Mouse (Mus musculus): ENCODE measurements around the gene Kncn. TPM values are rescaled to one million over a fixed set of nuclear protein-coding genes. Genes with fewer than 3 reads are reported as not detected.

Kncn gene
- total RNA-seq, 4 experiments from 2014 or later = 0.21 to 0.53 (median 0.35) TPM; not detected in 1

DNA sequence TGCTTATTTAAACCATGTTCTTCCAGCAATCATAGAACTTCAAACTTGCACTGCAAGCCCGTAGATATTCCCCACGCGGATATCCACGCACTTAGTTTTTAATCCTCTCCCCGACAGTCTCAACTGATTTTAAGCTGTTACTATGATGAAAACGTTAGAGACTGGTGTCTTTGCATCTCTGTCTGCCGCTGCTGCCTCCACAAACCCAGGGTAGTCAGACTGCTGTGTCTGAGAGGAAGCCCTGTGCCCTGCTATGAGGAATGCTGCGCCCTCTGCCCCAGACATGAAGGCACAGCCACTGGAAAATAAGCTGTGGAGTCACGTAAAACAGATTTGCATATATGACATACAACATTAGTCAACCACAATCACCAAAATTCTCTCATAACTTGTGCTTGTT, 5.4 kb upstream of the Kncn start:
- no peak for DNase-seq (ENCODE audit: low spot score in 2 of 2)

DNA sequence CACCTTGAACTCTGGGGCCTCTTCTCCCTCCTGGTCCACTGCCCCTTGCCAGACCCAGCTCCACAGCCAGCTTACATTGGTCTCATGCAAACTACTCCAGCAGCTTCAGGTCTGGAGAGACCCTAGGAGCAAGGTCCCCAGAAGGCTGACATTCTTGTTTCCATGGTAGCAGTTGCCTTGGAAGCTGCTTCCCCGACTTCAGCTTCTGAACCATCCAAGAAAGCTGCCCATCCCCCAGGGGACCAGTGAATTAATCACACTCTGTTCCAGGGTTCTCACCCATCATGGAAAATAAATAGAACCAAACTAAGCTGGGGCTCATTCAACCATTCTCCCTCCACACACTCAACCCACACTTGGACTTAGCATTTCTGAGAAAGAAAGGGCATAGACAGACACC, 3.0 kb upstream of the Kncn start:
- DNase-seq (ENCODE audit: low spot score in 2 of 2) = peak in 1 of 2 experiments; percentile 48

DNA sequence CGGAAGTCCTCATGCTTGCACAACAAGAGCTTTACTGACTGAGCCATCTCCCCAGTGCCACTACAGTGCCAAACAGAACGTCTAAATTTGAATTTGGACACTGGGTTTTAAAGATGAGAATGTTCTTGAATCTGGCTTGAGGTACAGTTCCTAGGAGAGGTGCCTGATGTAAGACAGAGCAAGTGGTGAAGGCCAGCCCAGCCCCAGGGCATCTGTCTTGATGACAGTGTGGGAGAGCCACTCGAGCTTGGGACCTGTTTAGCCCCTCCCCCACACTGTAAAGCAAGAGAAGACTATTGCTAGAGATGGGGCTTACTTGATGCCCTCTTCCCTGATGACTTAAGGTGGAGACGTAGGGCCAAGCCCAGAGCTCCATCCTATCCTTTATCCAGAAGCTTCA, 2.0 kb upstream of the Kncn start:
- DNase-seq (ENCODE audit: low spot score in 2 of 2) = no peak

DNA sequence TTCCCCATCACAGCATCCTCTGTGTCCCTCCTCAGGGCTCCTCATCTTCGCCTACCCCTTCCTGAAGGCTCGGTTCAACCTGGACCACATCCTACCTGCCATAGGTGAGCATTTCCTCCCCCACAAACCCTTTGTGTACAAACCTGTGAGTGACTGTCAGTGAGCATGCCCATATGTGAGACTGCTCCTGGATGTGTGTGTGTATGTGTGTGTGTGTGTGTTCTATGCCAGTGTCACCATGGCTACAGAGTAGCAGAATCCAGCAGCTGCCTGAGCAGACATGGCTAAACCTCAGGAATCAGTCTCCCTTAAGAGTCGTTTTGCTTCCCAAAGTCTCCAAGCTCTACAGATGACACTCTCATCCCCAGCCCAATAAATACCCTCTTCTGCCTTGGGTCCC, 1.6 kb downstream of the Kncn start:
- DNase-seq (ENCODE audit: low spot score in 2 of 2) = peak in 1 of 2 experiments; percentile 54

DNA sequence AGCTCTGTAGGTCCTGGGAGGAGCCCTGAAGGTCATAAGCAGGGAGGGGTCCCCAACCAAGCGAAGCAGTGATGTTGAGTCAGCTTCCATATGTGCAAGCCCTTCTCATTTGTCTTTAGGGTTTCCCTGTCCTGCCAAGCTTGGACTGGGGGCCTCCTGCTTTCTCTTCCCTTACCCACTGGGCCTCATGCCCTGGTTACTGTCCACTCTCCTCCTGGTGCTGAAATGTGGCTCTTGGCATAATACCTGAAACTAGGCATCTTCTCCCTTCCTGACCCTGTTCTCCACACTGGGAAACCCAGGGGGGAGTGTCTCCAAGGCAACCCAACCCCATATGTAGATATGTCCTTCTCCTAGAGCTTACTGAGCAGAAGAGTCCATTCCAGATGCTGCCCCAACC, 2.7 kb downstream of the Kncn start:
- DNase-seq (ENCODE audit: low spot score in 2 of 2) = no peak

DNA sequence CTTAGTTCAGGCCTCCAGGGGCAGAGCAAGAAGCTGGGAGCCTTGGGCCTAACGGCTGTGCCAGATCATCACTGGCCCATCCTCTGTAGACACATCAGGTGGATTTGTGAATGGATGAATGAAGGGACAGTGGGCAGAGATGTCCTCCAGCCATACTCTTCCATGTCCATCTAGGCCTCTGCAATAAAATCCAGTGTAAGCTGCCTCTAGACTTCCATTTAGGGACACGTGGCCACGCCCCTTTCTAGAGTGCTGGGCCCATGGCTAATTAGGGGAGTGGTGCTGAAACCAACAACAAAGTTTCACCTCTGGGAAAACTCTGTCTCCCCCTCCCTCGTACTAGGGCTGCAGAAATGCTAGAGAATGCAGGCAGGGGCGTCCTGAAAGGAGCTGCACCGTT, 5.9 kb downstream of the Kncn start:
- no peak for DNase-seq (ENCODE audit: low spot score in 2 of 2)

DNA sequence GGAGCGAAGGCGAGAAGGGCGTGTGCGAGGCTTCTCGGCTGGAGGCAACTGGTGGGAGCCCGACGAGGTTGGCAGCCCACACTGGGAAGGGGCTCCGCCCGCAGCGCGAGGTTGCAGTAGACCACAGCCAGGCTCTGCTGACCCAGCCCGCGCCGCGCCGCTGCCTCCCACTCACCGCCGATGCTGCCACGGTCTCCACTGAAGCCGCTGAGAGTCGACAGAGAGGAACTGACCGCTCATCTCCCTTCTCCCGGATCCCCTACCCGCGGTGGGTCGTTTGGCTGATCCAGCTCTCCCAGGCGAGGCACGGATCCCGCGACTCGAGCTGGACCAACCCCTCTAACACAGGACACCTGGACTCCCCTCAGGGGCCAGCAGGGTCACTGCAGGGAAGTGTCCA, 6.4 kb downstream of the Kncn start, which contains the start of gene 6430628N08Rik:
Gene 6430628N08Rik (plus strand): TSS at position 113 of the 400 bp plus-strand sequence.
- no peak for DNase-seq (ENCODE audit: low spot score in 2 of 2)

DNA sequence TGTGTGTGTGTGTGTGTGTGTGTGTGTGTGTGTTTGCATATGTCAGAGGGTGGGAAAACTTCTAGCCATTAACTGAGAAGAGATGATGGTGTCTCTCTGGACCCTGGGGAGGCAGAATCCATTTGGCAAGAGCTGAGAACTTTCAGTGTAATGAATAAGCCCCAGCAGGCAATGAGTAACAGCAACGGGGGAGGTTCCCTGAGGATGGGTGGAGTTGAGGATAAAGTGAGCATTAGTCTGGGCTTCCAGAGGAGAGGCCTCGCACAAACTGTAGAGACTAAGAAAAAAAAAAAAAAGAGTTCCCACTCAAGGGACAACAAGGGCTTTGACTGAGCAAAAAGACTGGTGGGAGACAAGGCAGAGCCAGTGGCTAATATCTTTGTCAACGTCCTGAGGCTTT, 10.1 kb downstream of the Kncn start:
- no peak for DNase-seq (ENCODE audit: low spot score in 2 of 2)

DNA sequence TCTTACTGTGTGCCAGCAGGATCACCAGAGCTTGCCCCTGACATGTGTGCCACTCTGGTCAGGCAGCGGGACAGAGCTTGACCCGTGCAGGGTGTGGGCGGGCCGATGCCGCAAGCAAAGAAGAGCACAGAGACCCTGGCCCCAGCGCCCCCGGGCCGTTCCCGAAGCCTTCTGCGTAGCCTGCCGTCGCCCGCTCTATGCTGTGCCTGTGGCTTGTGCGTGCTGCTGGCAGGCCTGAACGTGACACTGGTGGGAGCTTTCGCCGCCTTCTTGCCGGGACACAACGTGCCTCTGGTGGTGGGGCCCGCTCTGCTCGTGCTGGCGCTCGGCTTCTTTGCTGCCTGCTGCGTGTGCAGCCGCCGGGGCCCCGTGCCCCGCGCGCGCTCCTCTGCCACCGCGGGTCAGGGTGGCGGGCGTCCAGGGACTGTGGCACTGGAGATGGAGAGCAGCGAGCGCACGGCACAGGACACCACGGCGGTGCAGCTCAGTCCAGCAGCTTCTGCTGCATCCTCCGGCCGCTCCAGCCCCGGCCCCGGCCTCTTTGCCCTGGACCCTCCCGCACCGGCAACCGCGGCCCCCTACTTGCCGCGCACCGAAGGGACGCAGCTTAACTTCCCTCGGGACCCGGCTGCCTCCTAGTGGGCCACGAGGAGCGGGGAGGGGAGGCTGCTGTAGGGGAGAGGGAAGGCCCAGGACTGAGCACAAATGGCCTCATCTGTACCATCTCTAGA, 13.9 kb downstream of the Kncn start:
- DNase-seq (ENCODE audit: low spot score in 2 of 2) = no peak

DNA sequence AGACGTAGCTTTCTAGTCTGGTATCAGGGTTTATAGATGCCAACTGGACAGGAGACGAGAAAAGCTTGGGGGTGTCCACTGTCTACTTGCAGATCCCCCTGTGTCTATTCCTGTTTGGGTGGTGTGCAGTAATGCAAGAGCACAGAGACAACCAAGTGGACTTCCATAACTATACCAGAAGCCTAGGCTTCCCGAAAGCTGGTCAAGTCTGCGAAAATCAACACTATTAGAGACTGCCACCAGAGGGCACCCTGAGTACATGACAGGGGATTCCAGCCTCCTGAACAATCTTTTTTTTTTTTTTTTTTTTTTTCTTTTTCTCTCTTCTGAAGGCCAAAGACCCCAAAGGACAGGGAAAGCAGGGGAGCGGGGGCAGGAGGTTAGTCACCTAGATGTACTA, 18.6 kb downstream of the Kncn start:
- DNase-seq (ENCODE audit: low spot score in 2 of 2) = peak; percentile 48 to 60

DNA sequence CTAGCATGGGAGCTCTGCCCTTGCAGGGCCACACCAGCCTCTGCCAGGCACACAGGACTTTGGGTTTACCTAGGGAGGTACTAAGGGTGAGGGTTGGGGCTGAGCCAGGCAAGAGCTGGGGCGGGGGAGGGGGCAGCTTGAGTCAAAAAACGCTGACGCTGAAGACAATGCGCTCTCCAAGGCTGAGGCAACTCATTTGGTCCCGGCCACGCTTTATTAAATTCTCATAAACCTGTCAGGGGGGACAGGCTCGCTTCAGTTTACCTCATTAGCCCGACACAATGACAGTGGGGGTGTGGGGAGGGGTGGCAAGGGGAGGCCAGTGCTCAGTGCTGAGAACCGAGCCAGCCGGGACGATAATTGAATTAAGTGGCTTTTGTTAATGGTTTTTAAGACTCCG, 20.2 kb downstream of the Kncn start:
- no peak for DNase-seq (ENCODE audit: low spot score in 2 of 2)

DNA sequence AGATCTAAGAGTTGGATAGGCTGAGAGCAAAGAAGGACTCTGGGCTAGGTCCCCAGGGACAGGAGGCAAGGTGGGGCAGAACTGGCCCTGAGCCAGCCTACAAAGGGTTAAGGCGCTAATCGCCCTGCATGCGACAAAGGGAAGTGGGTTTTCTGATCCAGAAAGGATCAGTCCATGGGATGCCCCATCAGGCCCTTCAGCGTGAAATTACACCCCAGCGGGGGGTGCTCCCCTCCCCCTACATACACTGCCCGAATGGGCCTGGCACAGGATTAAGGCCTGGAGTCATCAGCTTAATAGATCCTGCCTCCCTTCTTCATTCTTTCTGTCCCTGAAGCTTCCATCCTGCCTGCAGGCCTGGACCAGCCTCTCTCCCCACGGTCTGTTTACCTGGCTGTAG, 21.5 kb downstream of the Kncn start:
- no peak for DNase-seq (ENCODE audit: low spot score in 2 of 2)

DNA sequence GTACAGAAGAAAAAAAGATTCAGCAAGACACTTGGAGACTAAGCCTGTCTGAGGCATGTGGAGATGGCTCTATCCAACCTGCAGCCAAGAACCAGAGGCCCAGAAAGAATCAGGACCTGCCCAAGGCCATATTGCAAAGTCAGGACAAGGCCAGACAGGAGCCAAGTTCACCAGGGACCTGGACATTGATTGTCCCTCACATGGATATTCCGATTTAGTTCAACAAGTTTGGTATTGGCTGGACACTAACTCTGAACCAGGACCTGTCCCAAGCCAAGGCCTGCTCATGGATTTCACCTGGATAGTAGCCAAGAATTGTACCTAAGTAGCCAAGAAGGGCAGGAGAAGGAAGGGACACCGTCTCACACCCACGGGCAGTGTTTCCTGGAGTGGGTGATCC, 22.6 kb downstream of the Kncn start:
- no peak for DNase-seq (ENCODE audit: low spot score in 2 of 2)

DNA sequence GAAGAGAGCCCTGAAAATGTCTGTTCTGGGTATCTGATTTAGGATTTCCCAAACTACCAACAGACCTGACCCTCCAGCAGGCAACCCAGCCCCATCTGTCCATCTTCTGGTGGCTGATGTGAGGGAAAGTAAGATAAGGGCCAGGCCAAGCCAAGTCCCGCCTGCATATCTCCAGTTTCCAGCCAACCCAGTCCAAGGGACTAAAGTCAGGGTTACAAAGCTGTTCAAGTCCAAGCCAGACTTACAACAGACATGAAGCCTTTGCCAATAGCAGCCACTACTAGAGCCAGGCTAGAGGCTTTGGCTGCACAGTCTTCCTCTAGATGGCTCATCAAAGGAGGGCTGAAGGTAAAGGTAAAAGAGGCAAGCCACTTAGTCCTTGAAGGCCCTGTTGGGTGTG, 23.8 kb downstream of the Kncn start:
- no peak for DNase-seq (ENCODE audit: low spot score in 2 of 2)

DNA sequence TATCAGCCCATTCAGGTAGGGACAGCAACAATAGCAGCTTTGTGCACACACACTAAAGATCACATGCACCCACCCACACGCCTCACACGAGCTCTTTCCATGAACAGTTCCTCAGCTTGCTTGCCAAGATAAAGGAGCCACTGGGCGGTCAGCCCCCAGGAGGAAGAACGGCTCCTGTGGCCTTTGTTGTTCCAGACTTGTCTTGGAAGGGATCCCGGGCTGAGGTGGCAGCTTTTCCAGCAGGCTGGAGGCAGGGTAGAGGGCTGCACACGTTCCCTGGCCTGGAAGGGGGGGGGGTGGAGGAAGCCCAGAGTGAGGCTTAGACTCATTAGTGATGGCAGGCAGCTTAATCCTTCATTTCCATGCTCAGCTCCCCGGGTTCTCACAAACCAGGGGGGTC, 24.4 kb downstream of the Kncn start:
- DNase-seq (ENCODE audit: low spot score in 2 of 2) = no peak

DNA sequence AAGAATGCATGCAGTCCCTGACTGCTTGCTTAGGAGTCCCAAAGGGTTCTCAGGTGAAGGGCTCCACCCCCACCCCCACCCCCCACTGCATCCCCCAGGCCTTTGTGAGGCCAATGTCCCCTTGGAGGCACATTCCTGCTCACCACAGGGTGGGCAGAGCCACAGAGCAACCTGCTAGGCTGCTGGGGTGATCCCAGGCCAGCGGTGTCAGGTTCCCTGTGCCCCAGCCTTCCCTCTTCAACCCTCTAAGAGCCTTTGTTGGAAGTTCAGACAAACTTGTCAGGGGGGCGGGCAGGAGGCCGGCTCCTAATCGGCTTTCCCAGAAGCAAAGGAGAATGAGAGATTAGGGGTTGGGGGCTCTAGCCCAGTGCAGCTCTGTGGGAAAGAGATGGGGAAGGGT, 27.4 kb downstream of the Kncn start:
- DNase-seq (ENCODE audit: low spot score in 2 of 2) = no peak

DNA sequence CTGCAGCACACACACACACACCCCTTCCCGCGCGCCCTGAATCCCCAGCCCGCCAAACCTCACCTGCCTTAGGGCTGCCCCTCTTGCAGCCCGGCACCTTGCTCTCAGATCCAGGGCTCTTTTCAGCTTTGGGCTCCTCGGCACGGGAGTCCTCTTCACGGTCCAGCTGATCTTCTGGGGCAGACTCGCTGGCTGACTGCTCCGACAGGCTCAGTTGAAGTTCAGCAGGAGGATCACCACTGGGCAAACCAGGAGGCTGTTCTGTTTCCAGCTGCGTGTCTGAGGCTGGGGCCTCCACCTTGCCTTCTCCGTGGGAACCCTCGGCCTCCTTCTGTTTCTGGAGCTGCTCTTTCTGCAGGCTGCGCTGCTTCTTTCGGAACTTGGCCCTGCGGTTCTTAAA, 35.7 kb downstream of the Kncn start:
- DNase-seq (ENCODE audit: low spot score in 2 of 2) = no peak

DNA sequence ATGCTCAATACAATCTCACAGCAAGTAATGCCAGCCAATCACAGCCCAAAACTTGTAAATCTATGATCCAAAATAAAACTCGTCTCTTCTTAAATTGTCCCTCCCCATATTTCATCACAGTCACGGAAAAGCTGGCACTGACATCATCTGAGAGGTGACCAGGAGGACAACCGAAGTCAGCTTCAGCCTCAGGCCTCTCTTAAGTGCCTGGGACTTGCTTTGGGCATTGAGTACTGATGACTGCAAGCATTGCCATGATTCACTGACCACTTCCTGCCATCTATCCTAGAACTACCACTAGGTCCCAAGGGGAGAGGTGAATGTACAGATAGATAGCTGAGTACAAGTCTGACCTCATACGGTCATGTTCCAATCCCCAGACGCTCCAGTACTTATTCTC, 38.5 kb downstream of the Kncn start:
- no peak for DNase-seq (ENCODE audit: low spot score in 2 of 2)

DNA sequence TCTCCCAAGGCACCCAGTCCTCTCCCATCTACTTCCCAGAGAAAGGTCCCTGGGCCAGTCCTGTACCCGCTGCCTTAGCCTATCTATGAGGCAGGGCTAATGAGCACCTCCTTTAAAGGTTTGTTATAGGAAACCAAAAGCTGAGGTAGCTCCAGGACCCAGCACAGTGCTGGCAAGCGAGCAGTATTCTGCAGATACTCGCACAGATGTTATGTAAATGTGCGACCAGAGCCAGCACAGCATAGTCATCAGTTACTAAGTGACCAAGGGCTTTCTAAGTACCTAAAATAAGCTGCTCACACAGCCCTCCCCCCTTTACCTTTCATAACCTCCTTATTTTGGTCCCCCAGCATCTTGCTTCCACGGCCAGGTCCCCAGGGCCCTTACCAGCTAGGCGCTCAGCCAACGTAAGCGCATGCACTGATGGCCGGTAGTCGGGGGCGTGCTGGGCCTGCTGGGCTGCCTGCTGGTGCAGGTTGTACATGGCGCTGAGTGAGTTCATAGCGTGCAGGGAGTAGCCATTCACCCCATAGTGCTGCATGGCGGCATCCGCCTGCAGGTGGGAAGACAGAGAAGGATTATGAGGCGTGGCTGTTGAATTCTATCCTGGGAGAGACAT, 39.2 kb downstream of the Kncn start:
- no peak for DNase-seq (ENCODE audit: low spot score in 2 of 2)

DNA sequence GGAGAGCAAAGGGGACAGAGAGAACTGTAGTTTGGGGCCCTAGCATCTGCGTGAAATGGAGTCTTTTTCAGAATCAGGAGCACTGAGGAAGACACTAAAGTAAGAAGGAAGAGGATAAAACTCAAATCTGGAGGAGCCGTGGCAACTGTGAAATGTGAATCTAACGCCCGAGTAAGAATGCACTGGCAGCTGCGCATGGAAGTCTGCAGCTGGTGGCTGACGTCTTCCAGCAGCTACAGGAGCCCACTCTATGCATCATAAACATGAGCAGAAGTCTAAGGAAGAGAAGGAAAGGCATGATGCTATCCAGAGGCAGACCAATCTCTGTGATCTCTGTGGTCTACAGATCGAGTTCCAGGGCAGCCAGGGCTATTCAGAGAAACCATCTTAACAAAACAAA, 43.4 kb downstream of the Kncn start:
- DNase-seq (ENCODE audit: low spot score in 2 of 2) = no peak

DNA sequence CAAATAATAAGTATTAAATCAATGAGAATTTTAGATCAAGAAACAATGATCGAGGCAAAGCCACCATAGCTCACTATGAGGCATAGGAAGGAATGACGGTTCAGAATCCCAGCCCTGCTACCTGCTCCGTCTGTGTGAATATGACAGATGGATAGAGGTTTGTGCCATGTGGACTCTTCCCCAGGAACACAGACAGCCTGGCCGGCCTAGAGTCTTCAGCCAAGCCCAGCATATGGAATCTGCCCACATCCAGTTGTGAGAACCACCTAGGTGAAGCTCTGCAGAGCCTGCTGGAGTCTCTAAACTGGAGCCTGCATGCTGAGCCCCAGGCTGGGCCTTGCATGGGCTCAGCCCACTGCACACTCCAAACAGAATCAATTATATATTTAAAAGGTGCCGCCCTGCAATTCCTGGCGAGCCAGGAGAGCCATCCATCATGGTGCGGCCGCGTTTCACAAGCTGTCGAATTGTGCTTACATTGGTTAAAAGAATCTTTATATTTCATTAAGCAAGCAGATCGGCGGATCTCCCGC, 47.4 kb downstream of the Kncn start:
- no peak for DNase-seq (ENCODE audit: low spot score in 2 of 2)

DNA sequence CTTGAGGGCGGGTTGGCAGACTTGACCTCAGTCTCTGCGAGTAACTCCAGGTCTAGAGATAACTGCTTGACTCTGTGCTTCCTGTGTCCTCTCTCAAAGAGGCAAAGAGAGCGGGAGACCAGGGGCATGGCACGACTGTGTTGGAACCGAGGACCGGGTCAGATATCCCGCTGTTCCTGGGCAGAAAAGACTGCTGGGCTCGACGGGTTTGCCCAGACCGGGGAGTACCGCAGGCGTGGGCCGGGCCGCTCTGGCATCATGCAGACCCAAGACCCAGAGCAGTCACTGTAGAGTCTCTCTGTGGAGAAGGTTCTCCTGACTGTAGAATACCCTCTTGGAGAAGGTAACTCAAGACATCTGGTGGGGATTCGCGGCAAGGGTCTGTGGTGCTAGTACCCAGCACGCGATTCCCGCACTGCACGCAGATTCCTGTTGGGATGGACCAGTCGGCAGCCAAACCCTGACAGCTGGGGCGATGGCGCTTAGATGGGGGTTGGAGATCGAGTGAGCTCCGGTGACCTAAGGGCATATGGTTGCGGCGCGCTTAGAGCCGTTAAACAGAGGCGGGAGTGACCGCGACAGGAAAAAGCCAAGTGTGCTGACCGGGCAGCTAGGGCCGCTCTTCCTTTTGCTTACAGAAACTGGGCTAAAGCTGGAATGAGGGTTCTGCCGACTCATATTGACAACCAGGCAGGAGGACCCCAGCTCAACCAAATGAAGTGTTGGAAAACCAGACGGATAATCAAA, 51.8 kb downstream of the Kncn start:
- DNase-seq (ENCODE audit: low spot score in 2 of 2) = no peak

Data from left cerebral cortex, adult 8-10 months (tissue).